Mouse (Mus musculus) spleen, adult 2 months (tissue): ENCODE measurements around the gene Creb5. TPM values are rescaled to one million over a fixed set of nuclear protein-coding genes. Genes with fewer than 3 reads are reported as not detected.
A peak's percentile ranks its signal among the peaks of the same experiment; 100 is the strongest.

ENCODE experiments used
- DNase-seq, 2 experiments: peaks; one replicate each; pipeline versions ENCODE4 v3.0.0 to v3.0.0-alpha.2; 2012 to 2021; ENCODE audit warnings: low spot score in 2 of 2, low read depth in 1 of 2
- H3K27ac ChIP-seq: fragments of 200-500 bp; 2 replicates; pipeline ENCODE4 v1.5.1; 2012; ENCODE audit warnings: low read length, inconsistent platforms; ENCODE audit not compliant: insufficient read depth
- H3K27me3 ChIP-seq: fragments of 200-500 bp; 2 replicates; pipeline ENCODE4 v1.6.1; 2012; ENCODE audit warnings: mild to moderate bottlenecking, moderate library complexity, low read length, inconsistent platforms; ENCODE audit not compliant: control insufficient read depth, insufficient read depth
- H3K36me3 ChIP-seq: fragments of 200-500 bp; 2 replicates; pipeline ENCODE4 v1.6.1; 2012; ENCODE audit warnings: mild to moderate bottlenecking, low read length, inconsistent platforms; ENCODE audit not compliant: control insufficient read depth, insufficient read depth
- H3K4me1 ChIP-seq: fragments of 200-500 bp; 2 replicates; pipeline ENCODE4 v1.6.1; 2011; ENCODE audit warnings: inconsistent platforms; ENCODE audit not compliant: control insufficient read depth, insufficient read depth, insufficient read length
- H3K4me3 ChIP-seq: fragments of 200-500 bp; 2 replicates; pipeline ENCODE4 v1.5.1; 2011; ENCODE audit warnings: mild to moderate bottlenecking, inconsistent platforms; ENCODE audit not compliant: insufficient read depth, insufficient read length; ENCODE audit errors: extremely low read depth
- CTCF ChIP-seq: fragments of 200-500 bp; IDR thresholded peaks from 2 replicates; pipeline ENCODE4 v1.5.1; 2011; ENCODE audit warnings: mild to moderate bottlenecking, inconsistent platforms; ENCODE audit not compliant: insufficient read depth, insufficient read length, insufficient replicate concordance; ENCODE audit errors: extremely low read depth
- POLR2A ChIP-seq: fragments of 200-500 bp; IDR thresholded peaks from 2 replicates; pipeline ENCODE4 v1.6.1; 2011; ENCODE audit warnings: low read depth, low read length, inconsistent platforms
- WGBS: fragments of 180-500 bp; shearing (Covaris S2); methylation state at CpG from one replicate; pipeline ENCODE4 v1.1.7; 2018; 5-methylcytosine and 5-hydroxymethylcytosine counted together
- polyA plus RNA-seq: library from polyadenylated mRNA; depleted of rRNA; stranded (reverse); fragments of >200 nt; gene quantifications from 2 replicates; pipeline ENCODE4 v1.2.3, GENCODE M21; 2012

The Creb5 gene
- polyA plus RNA-seq, 1 experiment: 0.37 TPM

DNA sequence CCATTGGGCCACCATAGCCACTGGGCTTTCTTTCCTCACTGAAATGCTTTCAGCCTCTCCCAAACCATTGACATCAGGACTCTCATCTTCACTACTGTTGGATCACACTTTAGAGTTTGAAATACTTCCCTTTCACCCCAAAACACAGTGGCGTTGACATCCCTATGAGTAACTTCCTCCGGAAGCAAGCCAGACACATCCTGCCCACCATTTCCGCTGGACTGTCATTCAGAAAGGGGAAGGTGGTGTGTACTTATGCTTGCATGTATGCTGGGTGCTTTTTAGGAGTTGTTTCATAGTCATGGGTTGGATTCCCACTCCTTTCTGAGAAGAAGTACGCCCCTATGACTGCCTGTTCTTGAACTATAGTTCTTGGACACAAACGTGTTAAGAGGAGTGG is 82.9 kb downstream of the Creb5 start:
- H3K27ac ChIP-seq: no peak overlapping the region
- peak; percentile 29 to 40 for DNase-seq
- WGBS: 14% methylated on average over 5 of the region's 5 CpGs

DNA sequence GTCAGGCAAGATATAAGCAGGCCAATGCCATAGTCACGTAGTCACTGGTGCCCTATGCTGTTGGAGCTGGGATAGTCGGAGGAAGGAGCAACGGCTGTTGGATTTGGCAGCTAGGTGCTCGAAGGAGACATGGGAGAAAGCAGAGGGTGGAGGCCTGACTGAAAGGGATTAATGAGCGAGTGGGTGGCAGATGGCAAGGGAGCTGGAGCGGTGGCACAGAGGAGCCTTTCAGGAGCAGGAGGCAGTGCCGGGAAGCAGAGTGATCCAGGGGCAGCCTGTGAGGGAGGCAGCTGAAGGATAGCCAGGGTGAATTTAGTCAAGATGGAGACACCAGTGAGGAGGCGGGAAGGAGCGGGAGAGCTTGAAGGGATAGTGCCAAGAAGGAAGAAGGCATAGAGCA is 84.9 kb downstream of the Creb5 start:
- Histone ChIP-seq H3K36me3 (no peaks in the 10 kb centered on the region), H3K27ac (no peak overlapping the region), H3K4me3 (no peak overlapping the region), H3K27me3 (no peaks in the 10 kb centered on the region), H3K4me1 (peaks cover 6% of the 10 kb centered on the region)
- DNase-seq: no peak
- no peak for TF ChIP-seq POLR2A
- TF ChIP-seq CTCF: no peak
- 93% methylated on average over 9 of the region's 9 CpGs for WGBS

More for the DNA sequence above, 82.9 kb downstream of the Creb5 start:
- Histone ChIP-seq H3K36me3 (no peaks in the 10 kb centered on the region), H3K27me3 (no peaks in the 10 kb centered on the region), H3K4me1 (peaks cover 6% of the 10 kb centered on the region), H3K4me3 (no peak overlapping the region)
- no peak for TF ChIP-seq CTCF
- no peak for TF ChIP-seq POLR2A

DNA sequence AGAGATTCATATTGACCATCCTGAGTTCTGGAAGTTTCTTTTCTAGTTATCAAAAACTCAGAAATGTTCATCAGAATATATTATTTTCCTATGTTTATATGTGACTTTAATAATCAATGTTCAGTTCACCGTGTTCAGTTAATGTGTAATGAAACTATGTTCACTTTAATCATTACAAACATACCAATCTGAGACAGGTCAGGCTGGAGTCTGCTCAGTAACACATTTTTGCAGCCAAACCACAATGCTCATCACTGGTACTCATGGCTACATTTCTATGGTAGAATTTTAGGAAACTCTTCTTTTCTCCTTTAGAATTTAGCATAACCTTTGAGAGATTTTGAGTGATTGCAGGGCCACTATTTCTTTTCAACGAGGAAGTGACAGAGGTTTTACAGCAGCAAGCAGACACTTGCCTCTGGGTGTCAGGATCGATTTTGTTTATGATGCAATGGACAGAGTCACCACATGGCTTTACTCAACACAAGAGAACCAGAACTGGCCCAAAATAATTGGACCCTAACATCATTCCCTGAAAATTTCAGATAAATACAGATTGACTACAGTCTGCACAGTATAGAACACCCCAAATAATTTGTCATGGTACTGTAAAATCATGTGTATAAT is 87.4 kb downstream of the Creb5 start:
- no peak for DNase-seq
- no peak for TF ChIP-seq POLR2A
- no peak for TF ChIP-seq CTCF
- Histone ChIP-seq H3K36me3 (no peaks in the 10 kb centered on the region), H3K27ac (no peak overlapping the region), H3K4me1 (peaks cover 6% of the 10 kb centered on the region), H3K4me3 (no peak overlapping the region), H3K27me3 (no peaks in the 10 kb centered on the region)
- 56% methylated on average over 3 of the region's 3 CpGs for WGBS

DNA sequence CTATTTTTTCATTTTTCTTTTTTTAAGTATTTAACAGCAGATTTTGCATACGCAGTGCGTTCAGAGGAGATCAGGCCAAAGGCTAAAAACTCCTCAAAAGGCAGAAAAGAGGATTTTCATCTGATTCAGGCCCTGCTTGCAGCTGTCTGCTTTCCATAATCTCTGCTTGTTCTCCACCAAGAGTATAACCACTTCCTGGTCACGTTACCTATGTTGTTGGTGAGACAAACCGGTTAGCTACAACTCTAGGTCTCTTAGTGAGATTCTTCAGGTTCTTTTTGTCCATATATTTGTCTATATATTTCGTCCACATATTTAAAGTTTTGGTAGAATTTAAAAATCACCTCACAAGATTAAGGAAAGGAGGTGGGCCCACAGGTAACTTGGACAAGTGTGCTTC is 102.2 kb downstream of the Creb5 start:
- no peak for DNase-seq
- 59% methylated on average over 5 of the region's 5 CpGs for whole genome bisulfite sequencing
- no peak overlapping the region for H3K27ac ChIP-seq
- H3K27me3 ChIP-seq: no peaks in the 10 kb centered on the region
- no peak overlapping the region for H3K4me3 ChIP-seq
- no peak for TF ChIP-seq CTCF
- TF ChIP-seq POLR2A: no peak
- H3K4me1 ChIP-seq: peaks cover 6% of the 10 kb centered on the region
- no peaks in the 10 kb centered on the region for H3K36me3 ChIP-seq

DNA sequence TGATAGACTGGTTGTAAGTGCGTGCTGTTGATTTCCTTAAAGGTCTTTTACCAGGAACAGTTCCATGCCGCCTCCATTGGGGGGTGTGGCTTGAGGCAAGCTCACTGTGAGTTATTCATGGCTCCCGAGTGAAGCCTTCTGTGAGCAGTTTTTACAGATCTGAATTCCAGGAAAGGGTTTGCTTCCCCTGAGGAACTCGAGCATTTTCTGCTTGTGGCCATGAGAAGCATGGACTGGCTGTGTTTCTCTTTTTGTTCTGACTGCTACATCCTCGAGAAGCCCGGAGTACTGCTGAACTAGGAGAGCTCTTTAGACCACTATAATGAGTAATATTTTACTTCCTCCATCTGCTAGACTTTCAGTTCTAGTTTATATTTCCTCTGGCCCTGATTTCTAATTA is 103.3 kb downstream of the Creb5 start:
- WGBS: 5% methylated on average over 6 of the region's 6 CpGs

DNA sequence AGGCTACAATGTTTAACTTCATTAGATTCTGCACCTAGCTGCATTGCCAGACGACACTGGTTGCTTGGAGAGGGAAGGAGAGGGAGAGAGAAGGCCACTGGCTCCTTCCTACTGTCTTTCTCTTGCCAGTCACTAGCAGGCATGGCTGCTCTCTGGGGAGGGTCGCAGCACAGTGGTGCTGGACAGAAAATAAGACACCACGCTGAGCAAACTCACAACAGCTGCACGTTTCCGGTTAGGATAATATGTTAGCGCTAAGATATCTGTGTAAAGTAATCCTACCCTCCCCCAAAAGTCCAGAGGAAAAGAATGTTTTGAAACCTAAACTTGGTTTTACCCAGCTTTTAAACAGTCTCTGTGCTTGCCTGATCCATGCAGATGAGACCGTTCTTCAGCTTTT is 107.0 kb downstream of the Creb5 start:
- TF ChIP-seq CTCF (no peak), POLR2A (no peak)
- Histone ChIP-seq H3K4me3 (no peak overlapping the region), H3K36me3 (no peaks in the 10 kb centered on the region), H3K27ac (no peak overlapping the region), H3K27me3 (no peaks in the 10 kb centered on the region), H3K4me1 (peaks cover 6% of the 10 kb centered on the region)
- WGBS: 79% methylated on average over 7 of the region's 7 CpGs
- DNase-seq: no peak

More for the DNA sequence above, 103.3 kb downstream of the Creb5 start:
- Histone ChIP-seq H3K27me3 (no peaks in the 10 kb centered on the region), H3K4me1 (peaks cover 6% of the 10 kb centered on the region), H3K27ac (no peak overlapping the region), H3K36me3 (no peaks in the 10 kb centered on the region), H3K4me3 (no peak overlapping the region; the same call in 1 of the 2 replicates)
- TF ChIP-seq CTCF (no peak), POLR2A (no peak)
- no peak for DNase-seq

DNA sequence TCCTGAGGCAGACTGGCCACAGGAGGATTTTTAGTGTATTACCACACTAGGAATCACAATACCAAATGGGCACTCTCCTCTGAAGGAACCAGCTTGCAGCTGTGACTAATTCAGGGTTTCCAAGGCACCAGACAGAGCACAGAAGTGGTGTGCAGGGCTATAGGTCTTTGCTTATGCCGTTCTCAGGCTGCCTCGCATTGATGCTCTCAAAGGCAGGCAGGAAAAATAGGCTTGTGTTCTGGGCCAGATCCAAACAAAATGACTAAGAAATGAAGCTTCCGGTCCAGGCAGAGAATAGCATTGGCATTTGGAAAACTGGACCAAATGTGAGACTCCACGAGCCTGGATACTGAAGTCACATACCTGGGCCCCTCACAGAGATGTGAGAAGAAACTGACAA is 108.1 kb downstream of the Creb5 start:
- Histone ChIP-seq H3K36me3 (no peaks in the 10 kb centered on the region), H3K27me3 (no peaks in the 10 kb centered on the region), H3K4me1 (peaks cover 4% of the 10 kb centered on the region; the same call in 1 of the 2 replicates), H3K4me3 (no peak overlapping the region), H3K27ac (no peak overlapping the region)
- 82% methylated on average over 4 of the region's 4 CpGs for WGBS
- no peak for DNase-seq
- TF ChIP-seq POLR2A (no peak), CTCF (no peak)
